Mouse (Mus musculus): ENCODE results near the gene Cplx2.

Gene Cplx2

DNA sequence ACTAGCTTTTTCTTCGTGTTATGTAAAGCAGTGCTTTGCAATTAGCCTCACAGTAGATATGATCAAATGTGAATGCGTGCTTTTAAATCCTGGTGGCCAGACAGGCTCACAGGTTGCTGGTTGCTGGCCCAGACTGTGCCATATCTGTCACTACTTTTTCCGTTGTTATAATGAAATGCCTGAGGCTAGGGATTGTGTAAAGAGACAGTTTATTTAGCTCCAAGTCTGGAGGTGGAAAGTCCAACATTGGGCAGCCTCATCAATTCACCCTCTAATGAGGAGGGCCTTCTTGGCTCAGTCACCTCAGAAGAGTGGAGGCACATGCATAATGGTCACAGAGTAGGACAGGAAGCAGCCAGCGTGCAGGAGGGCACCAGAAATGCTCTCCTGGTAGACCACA is 31.2 kb downstream of the Cplx2 start:
- no peak for DNase-seq (ENCODE audit: low read depth, low spot score)

DNA sequence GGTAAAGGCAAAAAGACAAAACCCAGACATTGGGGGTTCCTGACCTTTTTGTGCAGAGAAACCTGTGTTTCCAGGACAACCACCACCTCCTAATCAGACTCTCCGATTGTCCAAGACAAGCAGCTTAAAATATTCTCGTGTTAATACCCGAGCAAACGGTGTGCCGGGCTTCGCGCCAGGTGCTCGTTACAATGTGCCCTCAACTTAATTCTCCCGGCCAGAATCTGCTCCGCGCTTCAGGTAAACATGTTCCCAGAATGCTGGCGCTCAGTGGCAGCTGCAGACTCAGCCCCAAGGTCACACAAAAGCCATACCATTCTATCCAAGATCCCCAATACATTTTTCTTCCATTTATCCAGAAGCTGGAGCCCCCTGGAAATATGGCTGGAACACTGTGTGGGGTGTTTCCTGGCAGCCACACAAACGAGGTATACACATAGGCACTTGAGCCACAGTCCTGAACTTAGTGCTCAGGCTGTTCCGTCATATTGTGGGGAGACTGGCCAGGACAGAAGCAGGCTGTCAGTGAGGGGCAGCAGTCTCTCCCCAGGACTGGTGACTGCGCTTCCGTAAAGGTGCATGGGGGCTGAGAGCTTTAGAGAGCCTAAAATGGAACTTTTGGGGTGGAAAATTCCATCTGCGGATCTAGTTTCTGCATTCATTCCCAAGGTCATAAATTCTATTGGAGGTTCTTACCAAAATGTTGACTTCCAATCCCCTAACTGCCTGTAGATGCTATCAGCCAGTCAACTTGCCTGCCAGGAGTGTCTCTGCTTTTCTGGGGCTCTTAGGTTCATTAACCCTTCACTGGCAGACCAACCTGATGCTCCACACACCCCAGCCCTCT is 32.3 kb downstream of the Cplx2 start:
- no peak for DNase-seq (ENCODE audit: low read depth, low spot score)

DNA sequence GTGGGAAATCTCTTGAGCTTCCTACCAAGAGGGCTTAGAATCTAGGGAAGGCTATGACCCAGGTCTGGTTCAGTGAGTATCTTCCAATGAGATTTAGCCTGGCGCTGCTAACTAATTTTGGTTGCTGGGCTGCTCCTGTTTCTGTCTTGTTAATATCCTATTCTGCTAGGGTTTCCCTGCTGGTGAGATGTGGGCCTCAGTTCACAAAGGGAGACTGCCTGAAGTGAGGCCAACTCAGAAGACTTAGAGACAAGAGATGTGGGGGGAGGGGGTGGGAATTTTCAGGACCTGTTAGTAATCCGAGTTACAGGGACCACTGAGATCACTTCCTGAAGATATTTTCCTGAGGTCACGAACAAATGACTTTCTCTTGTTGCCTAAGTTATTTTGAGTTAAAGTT is 33.1 kb downstream of the Cplx2 start:
- no peak for DNase-seq (ENCODE audit: low read depth, low spot score)

DNA sequence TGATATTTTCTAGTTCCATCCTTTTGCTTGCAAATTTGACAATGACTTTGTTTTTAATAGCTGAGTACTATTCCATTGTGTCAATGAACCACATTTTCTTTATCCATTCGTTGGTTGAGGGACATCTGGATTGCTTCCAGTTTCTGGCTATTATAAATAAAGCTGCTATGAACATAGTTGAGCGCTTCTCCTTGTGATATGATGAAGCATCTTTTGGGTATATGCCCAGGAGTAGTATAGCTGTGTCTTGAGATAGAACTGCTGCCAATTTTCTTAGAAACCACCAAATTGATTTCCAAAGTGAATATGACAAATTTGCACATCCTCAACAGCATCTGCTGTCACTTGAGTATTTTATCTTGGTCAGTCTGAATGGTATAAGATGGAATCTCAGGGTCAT is 34.7 kb downstream of the Cplx2 start:
- no peak for DNase-seq (ENCODE audit: low read depth, low spot score)

DNA sequence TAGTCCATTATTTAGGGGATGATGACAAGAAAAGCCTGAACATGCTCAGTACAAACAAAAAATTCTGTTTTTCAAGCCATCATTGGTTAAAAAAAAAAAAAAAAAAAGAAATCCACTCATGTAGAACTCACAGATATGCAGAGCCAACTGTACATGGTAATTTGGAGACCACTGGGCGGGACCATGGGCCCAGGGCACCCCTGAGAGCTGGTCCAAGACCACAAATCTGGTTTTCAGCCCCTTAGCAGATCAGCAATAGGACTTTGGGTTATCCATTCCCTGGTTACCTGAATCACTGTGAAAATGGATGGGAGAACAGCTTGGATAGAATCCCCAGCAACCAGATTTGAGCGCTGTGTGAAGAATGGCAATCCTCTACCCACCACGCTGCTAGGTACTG is 40.5 kb downstream of the Cplx2 start:
- no peak for DNase-seq (ENCODE audit: low read depth, low spot score)

DNA sequence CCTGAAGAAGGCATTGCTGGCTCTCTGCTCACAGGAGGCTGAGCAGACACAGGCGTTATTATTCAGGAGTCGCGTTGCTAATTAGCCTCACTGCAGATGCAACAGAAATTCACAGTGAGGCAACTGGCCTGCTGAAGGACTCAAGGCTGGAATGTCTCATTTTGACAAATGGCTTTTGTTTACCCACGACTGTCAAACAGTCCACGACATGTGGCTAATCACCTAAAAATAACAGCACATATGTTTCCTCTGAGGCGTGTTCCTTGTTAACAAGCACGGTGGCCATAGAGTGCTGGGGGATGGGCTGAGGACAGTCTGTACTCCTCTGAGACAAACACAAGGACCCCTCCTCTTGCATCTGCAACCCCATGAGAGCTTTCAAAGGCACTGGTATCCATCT is 41.1 kb downstream of the Cplx2 start:
- DNase-seq (ENCODE audit: low read depth, low spot score) = no peak

GRCm38 (mm10) chr13:54412721-54413120 is 41.6 kb downstream of the Cplx2 start:
- DNase-seq (ENCODE audit: low read depth, low spot score) = no peak

DNA sequence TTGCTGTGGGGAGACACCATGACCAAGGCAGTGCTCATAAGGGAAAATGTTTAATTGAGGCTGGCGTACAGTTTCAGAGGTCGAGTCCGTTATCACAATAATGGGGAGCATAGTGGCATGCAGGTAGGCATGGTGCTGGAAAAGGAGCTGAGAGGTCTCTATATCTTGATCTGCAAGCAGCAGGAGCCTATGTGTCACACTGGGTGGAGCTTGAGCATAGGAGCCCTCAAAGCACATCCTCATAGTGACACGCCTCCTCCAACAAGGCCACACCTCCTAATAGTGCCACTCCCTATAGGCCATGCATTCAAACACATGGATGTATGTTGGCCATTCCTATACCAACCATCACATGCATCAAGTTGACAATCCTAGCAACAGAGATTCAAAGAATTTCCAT is 43.9 kb downstream of the Cplx2 start:
- no peak for DNase-seq (ENCODE audit: low read depth, low spot score)

GRCm38 (mm10) chr13:54418781-54419327 is 47.7 kb downstream of the Cplx2 start:
- no peak for DNase-seq (ENCODE audit: low read depth, low spot score)

DNA sequence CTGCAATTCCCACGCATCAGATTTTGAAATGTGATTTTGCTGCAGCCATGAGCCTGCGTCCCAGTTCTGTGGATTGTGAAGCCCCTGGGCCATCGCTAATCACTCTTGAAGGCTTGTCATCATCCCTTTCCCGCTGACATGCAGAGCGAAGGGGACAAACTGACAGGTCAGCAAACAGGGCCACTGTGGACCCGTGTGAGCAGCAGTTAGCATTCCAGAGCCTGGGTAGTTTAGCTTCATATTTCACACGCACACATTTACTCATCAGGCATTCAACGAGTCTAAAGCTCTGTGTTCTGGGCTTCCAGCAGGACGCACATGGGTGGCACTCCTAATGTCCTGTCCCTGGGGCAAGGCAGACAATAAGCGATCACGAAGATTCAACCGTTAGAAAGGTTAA is 49.1 kb downstream of the Cplx2 start:
- no peak for DNase-seq (ENCODE audit: low read depth, low spot score)

GRCm38 (mm10) chr13:54425269-54425668 is 54.1 kb downstream of the Cplx2 start:
- DNase-seq (ENCODE audit: low read depth, low spot score) = no peak

- no peak for DNase-seq (ENCODE audit: low read depth, low spot score)
Observed at GRCm38 (mm10) chr13:54426781-54427655, 55.9 kb downstream of the Cplx2 start.

- no peak for DNase-seq (ENCODE audit: low read depth, low spot score)
Observed at GRCm38 (mm10) chr13:54428771-54429170, 57.6 kb downstream of the Cplx2 start.

DNA sequence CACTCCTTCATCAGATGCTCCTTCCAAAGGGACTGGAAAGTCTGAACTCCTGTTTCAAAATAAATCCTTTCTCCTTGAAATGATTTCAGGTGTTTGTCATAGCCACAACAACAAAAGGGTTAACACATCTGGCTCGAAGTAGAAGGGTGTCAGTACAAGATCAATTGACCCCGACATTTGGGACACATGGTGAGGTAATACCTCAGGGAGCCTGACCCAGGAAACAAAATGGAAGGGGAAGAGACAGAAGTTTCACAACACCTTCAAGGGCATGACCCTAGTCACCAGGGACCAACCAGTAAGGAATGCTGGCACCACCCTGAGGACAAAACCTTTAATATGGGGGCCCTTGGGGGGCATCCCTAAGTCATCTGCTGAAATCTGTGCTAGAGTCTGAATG is 58.9 kb downstream of the Cplx2 start:
- DNase-seq (ENCODE audit: low read depth, low spot score) = no peak

DNA sequence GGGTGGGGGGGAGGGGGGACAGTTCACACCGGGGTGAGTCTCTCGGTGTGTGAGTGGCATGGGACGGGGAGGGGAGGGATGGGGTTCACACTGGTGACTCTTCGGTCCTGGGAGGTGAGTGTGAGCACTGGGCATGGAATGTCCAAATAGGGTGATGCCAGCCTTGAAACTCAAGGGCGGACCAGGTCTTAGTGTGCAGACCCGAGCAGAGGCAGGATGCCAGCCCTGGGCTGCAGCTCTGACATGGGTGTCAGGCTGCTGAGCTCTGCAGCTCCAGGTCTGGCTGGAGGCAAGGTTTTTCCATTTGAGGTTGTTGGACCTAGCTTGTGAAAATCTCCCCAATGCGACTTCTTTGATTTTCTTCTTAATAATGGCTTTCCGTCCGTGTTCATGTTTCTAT is 60.0 kb downstream of the Cplx2 start:
- no peak for DNase-seq (ENCODE audit: low read depth, low spot score)

All from WW6 (cell line).